Mouse (Mus musculus): Measurements from ENCODE around the gene Bad.

The Bad gene

DNA sequence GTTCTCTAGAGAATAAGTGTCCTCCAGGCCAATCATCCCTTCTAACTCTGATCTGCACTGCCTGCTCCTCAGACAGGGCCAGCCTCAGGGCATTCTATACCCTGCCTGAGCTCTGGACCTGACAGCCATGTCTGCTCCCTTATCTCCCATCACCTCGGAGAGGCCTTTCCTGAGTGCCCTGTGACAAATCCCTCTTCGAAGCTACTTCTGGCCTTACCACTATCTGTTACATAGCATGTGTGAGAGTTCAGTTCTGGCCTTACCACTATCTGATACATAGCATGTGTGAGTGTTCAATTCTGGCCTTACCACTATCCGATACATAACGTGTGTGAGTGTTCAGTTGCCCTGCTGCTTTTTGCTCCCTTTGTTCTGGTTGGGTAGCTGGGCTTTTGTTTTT lies 26.4 kb upstream of the Bad start:
- DNase-seq = no peak

DNA sequence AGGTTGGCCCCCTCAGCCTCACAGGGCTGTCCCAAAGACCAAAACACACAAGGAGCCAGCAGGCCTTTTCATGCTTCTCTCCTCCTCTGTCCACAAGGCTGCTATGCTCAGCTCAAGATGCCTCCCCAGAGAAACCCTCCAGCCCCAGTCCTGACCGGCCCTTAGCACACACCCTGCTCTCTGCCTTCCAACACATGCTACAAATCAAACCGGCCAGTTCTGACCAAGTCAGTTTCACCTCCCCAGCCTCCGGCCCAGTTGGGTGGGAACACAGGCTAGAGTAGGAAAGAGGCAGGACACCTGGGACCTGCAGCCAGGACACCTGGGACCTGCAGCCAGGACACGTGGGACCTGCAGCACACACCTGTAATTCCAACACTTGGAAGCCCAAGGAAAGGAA lies 25.2 kb upstream of the Bad start:
- no peak for DNase-seq

DNA sequence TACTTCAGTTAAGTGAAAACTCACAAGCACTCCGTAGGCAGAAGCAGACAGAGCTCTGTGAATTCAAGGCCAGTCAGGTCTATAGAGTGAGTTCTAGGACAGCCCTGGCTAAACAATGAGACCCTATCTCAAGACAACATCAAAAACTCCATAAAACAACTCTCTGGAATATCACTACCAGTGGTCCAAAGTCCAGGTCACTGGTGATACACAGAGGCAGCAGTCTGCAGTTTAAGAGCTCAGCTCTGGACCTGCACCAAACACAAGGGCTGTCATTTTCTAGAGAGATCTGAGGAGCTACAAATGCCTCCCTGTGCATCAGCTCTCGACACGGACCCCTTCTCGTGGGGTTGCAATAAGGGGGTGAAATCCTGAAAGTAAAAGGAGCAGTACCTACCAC lies 23.3 kb upstream of the Bad start:
- DNase-seq = no peak

DNA sequence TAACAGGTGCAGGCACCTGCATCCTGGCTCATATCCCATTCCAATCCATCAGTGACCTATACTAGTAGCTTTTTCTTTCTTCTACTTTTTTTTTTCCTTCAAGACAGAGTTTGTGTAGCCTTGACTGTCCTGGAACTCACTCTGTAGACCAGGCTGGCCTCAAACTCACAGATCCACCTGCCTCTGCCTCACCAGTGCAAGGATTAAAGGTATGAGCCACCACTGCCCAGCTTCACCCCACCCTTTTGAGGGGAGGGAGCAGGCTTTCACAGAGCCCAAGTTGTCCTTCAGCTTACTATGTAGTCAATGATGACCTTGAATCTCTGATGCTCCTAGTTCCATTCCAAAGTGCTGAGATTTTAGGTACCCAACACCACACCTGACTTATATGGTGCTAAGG lies 22.2 kb upstream of the Bad start:
- DNase-seq = no peak

DNA sequence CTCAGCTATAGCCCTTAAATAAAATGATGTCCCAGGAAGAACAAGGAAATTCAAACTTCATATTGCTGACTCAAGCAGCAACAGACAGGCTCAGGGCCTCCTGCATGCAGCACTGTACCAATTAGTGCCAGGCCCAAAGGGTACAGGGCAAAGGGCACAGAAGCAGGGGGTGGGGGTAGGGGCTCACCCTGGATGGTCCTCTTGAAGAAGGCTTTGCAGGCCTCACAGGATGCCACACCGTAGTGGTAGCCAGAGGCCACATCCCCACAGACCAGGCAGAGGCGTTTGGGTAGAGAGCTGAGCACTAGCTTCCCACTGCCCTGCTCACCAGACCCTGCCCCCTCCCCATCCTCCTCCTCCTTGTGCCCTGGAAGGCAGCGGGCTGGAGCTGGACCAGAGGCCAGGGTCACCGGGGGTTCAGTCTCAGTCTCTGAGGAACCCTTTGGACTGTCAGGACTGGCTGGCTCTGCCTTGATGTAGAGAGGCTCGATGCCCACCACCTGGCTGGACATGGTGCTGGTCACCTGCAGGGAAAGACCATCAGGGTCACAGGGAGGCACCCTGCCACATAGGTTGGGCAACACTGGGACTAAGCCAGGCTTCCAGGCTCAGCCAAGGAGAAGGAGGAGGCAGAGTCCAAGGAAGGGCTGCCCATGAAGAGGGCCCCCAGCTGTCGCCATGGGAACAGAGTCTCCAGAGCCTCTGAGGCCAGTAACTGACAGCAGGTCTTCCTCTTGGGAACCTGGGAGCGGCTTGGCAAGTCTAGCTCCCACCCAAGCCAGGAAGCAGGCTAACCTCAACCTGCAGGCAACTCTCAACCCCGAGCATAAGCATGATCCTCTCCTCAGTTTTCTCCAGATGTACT lies 21.6 kb upstream of the Bad start:
- peak; percentile 48 to 64 for DNase-seq

DNA sequence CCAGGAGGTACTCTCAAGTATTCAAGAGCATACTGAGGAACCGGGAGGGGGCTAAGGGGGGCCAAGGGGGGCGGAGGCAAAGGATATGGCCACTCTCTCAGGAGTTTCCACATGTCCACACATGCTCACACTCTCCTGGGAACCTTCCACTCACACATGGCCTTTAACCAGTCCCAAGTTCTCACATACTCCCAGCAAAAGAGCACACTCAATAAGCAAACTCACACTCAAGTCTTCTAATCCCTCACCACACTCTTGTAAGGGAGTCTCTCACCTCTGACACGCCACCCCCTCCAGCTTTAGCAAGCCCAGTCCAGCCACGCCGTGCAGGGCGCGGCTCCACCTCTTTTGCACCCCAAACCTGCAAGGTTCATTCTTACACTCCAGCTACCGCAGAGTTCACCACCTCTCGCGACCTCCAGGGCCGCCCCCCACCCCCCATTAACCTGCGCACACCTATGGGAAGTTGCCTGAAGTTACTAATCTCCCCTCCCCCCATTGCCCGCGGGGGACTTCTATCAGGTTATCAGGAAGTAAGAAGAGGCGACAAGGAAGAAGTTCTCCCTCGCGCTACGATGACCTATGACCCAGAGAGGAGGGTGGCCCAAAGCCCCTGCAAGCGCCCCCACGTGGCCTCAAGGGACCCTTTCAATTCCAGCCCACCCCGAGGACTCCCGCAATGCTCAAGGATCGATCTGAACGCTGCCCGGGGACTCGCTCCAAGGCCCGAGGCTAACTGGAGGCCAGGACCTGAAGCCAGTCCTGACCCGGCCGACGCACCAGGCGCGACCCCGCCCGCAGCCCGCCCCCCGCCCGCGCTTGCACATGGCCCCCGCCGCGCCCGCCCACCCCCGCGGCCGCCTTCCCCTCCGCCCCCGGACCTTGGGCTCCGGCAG lies 20.7 kb upstream of the Bad start:
- DNase-seq = peak in 1 of 2 experiments; percentile 71

DNA sequence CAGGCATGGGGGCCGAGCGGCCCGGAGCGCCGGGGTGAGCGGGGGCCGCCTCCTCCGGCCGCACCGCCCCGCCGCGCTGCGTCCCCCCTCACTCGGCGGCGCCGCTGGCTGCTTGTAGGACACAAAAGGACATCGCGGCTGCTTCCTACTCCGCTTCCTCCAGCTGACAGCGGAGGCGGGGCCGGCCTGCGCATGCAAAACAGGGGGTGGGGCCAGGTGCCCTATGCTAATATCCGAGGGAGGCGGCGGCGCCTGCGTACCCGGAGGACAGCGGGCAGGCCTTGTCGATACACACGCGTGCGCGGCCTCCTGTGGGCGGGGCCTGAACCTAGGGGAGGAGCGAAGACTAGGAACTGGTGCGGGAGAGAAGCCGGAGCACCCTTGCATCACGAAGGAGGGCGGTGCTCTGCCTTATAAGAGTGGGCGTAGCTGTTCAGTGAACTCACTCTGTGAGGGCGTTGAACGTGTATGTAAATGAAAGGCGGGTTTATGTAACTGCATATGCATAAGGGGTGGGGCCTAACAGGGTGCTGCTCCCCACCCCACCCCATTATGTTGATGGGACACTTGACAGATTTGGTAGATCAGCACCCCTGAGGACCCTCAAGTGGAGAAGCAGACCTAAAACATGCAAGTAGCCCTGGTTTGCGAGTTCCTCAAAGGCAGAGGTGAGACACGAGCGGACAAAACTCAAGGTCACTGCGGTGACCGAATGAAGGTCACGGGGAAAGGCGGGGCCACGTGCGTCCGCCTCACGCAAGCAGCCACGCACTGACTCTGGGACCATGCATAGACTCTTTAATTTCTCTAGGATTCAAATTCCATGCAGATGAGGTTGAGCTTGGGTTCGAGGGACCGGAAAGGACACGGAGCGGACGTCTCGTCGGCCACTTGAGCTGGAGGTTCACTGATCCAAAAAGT lies 19.8 kb upstream of the Bad start, which contains the start of gene Esrra:
Gene Esrra, minus strand, starts transcription at position 167 of the 921 bp plus-strand sequence.
- DNase-seq = peak; percentile 99 to 100

DNA sequence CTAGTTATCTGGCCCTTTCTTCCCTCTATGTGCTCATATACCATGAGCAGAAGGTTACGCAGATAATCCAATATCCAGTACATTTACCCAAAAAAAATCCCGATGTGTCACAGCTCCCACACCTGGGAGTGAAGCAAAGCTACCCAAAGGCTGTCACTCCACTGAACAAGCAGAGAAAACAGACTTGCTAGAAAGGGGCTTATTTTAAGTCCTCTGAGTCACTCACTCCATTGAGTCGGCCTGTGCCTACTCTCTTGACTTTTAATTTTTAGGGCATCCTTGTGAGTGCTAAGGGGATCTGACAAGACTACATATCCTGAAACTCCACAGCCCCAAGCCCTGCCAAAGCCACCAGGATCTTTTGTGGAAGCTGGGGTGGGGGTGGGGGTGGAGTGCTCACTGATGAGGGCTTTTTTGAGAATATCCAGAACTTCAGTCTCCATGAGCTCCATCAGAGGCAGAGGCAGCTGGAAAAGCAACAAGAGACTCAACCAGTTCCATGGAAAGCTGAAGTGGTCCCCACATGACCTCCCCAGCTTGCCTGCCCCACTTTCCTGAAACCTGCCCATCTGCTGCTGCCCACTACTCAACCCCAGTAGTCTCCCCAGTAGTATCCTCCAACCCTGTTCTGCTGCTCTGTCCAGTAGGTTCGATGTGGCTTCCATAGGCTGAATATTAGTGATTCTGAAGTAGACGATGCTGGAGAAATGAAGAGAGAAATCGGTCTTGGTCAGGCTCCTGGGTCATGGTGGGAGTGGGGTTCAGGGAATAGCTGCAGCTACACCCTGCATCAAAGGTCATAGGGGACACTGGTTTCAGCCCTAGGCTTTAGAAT lies 18.5 kb upstream of the Bad start:
- DNase-seq = peak in 1 of 2 experiments; percentile 14

DNA sequence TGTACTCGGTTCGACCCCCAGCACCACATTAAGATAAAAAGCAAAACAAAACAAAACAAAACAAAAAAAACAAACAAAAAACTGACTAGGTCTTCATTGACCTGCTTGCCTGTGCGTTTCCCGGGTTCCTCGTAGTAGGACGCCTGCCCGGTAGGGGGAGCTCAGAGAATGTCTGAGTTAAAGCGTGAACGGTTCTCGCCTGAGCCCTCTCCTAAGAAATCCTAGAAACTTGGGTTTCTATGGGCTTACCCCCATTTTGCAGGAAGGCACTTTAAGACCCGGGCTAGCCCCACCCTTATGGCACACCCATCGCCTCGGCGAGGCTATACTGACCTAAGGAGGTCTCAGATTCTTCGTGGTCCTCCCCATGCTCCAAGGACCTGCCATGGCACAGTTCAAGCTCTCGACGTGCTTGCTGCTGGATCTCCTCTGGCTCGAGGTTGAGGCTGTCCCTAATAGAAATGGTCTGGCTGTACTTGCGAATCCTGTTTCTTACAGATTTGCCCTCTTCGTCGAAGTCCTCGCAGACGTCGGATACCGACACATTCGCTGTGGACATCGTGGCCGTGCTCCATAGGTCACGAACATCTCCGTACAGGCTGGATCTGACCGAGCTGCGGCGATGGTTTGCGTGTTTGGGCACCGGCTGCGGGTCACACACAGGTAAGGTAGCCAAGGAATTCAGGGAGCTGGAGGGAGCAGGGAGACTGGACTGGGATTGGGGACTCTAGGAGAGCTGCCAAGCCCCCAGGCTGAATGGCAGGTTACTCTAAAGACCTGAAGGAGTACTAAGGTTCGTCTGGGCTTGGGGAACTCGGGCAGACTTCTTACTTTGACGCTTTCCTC lies 17.0 kb upstream of the Bad start:
- peak; percentile 93 to 96 for DNase-seq

DNA sequence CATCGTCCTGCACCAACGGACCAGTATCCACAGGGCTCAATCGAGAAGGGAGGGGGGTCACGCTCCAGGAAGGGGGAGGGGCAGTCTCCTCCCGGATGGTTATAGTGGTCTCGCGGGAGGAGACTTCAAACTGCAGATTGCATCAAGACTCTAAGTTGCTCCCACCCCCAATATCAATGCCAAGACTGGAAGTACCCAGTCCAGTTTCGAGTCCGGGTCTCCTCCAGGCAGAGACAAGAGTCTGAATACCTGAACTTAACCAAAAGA lies 16.4 kb upstream of the Bad start, which contains the start of gene Catsperz:
Gene Catsperz, minus strand, starts transcription at position 74 of the 267 bp plus-strand sequence.
- DNase-seq = no peak

DNA sequence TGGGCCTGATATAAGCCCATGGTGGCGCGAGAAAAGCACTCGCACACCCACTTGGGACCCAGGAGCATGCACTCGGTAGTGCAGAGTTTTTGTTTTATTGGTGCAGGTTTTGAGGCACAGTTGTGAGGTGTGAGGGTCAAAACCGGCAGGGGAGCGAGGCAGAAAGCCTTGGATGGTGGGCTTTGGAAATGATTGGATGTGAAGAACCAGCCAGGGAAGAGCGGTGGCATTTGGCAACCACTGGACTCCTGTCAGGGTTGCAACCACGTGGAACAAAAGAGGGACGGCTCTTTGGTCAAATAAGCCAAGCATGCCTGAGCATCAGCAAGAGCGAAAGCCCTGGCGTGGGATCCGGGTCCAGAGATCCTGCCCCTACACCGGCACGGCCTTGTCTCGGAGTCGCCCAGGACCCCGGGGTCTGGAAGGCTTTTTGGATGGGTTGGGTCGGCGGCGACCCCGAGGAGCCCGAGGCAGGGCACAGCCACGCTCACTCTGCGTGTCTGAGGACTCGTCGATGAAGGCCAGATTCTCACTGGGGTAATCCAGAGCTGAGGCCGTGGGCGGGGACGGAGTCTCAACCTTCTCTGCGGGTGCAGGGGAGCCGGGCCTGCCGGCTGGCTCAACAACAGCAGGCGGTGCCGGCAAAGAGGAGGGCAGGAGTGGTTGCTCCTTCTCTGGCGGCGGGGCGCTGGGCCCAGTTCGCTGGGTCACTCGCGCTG lies 15.9 kb upstream of the Bad start:
- peak in 1 of 2 experiments; percentile 42 for DNase-seq

DNA sequence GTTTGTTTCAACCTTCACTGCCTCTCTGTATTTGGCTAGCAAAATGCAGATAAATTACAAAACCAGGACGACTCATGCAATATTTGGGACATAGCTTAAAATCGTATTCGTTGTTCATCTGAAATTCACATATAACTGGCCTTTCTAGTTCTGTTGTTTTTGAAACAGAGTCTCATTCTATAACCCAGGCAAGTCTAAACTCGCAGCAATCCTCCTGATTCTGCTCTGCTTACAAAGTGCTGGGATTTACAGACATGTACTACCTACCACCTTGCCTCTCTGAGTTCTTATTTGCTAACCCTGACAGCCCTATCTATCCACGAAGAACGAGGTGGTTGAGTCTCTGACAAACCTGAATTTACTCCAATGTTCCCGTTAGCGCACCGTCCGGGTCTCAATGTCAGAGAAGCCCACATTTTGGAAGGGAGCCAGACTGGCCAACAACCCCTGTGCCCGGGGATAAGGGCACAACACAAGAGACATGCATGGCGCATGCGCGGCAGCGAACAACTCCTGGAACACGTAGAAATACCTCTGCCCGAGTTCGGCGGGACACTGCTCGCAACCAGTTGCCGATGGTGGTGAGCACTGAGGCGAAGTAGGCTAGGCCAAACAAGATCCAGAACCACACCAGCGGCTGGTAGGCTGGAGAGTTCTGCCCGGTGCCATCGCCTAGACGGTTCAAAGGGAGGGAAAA lies 15.0 kb upstream of the Bad start:
- DNase-seq = peak in 1 of 2 experiments; percentile 42

DNA sequence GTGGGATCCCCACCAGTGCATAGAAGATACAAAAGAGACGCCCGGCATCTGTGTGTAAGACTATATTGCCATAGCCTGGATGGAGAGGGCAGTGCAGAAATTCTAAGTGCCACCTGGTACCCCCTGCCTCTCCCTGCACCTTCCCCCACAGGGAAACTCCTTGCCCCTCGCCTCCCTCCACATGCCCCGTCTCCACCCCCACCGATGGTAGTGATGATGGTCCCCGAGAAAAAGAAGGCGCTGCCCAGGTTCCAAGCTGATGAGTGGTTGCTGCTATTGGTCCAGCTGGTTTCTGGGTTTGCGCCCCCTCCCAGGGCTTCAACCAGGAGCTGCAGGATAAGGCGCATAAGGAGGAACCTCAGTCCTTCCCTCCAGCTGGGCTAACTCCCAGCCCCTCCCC lies 13.6 kb upstream of the Bad start:
- DNase-seq = peak in 1 of 2 experiments; percentile 22

DNA sequence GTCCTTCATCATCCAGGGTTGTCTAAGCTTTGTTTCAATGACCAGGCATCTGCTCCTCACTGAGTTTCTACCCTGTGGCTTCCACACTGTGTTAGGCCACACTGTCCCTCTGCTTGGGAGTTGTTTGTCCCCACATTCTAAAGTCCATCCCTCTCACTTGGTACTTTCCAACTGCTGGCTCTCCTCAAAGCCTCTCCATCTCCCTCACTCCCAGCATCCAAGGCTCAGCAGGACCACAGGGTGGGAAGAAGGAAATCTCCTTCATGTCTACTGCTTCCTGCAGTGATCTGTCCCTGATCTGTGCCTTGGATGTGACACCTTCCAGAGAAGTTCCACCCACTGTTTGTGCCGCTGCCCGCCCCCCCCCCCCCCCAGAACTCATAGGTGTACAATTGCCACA lies 10.7 kb upstream of the Bad start:
- DNase-seq = peak in 1 of 2 experiments; percentile 48

DNA sequence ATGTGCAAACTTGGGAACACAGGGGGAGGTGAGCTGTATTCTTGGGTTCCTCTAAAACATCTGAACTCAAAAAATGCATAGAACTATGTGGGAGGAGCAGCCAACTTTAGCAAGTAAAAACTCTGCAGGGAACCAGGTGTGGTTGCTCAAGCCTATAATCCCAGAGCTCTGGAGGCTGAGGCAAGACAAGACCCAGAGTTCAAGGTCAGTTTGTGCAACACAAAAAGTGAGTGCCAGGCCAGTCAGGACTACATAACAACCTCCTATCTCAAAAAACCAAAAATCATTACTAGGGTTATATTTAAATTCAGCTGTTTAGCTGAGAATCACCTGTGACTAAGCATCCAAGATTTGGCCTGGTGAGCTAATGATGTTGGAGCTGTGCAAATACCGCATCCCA lies 9.6 kb upstream of the Bad start:
- DNase-seq = no peak

DNA sequence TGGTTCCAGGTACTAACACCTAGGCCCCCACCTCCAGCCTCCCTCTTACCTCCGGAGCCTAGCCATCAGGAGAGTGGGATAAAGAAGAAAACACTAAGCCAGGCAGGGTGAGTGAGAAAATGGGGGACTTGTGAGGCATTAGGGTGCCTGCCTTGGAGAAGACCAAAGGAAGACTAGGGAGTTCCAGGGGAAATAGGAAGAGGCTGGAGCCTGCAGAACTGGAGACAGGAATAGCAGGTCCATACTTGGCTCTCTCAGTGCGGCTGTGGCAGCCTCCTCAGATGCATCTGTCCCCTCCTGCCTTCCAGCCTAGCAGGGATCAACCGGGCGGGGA lies 8.6 kb upstream of the Bad start:
- DNase-seq = no peak

DNA sequence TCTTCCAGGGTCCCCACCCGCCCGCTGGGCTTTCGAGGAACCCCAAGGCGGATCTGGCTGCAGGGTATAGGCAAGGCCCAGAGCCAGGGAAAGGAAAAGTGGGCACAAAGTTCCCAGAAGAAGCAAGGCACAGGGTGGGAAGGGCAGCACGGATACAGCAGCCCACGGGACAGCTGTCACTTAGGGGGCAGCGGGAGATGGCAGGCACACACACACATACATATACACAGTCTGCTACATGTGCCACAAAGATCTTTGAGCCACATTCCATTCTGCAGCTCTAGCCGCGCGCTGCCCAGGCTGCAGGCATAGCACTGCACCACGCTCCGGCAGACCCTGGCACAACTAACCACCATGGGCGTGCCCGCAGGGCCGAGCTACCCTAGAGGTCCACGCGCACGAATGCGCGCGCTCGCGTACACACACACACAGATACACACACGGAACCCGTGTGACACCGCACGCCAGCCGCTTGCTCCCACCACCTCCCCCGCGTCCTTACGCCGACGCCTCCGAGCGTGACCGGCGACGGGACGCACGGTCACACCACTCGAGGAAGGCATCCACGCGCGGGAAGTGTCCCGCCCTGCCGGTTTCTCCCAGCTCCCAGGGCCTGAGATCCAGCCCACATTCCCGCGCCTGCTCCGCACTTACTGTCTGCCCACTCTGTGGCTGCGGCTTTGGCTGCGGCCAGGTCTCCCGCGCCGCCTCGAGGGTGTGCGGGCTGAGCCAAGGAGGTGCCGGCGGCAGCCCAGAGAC lies 8.0 kb upstream of the Bad start:
- peak; percentile 76 to 81 for DNase-seq

DNA sequence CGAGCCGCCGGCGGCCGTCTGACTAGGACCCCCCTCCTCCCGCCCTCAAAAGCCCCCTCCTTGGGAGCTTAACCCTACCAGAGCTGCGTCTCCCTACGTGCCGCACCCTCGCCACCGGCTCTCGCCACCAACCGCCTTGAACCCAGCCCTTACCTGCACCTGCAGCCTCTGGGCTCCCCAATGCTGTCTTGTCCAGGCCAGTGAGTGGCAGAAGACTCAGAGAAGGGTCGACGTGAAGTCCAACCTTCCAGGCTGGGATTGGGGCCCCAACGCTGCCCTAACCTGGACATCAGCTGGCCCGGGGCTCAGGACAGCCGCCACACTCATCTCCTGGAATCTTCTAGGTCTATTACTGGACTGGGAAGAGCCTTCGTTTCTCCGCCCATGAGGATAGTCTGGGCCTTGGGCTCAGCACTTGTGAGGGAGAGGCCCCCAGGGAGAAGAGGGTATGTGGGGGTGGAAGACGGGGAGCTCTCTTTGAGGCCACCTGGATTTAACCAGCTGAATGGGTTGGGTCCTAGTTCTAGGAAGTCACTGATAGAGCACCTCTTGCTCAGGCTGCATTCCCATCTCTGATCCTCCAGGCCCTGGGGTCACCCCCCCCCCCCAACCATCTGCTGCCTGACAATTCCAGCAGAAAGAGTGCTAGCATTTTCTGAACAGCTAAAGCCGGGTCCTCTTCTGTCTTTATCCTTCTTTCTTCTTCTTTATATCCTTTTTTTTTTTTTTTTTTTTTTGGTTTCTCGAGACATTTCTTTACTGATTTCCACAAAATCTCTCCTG lies 7.3 kb upstream of the Bad start, which contains the start of gene Kcnk4:
Gene Kcnk4, minus strand, starts transcription at position 321 of the 783 bp plus-strand sequence.
- DNase-seq = peak; percentile 32 to 65

Data from cerebellum, postnatal 25 days (tissue).